Mouse (Mus musculus): ENCODE data around the gene Chd2.

Gene Chd2

GRCm38 (mm10) chr7:73382843-73383242 lies 158.8 kb downstream of the Chd2 start:
- no peak for DNase-seq (ENCODE audit: low read depth in 2 of 2, low spot score in 2 of 2)

GRCm38 (mm10) chr7:73378034-73378433 lies 163.6 kb downstream of the Chd2 start:
- no peak for DNase-seq (ENCODE audit: low read depth in 2 of 2, low spot score in 2 of 2)

GRCm38 (mm10) chr7:73377307-73377706 lies 164.3 kb downstream of the Chd2 start:
- DNase-seq (ENCODE audit: low read depth in 2 of 2, low spot score in 2 of 2) = no peak

Measured in CD8-positive naive resting alpha-beta T cell, adult 2 months (primary cell).